Mouse (Mus musculus) limb, embryonic 10.5 days (tissue): ENCODE measurements around the gene Klhdc1. TPM values are rescaled to one million over a fixed set of nuclear protein-coding genes. Genes with fewer than 3 reads are reported as not detected.

Source experiments
- DNase-seq: peaks from one replicate; pipeline ENCODE4 v3.0.0-alpha.2; 2017; ENCODE audit warnings: low spot score
- H3K27ac ChIP-seq: fragments of 300-500 bp; sonication (generic); 2 replicates; pipeline ENCODE4 v1.5.1; 2016; ENCODE audit warnings: mild to moderate bottlenecking
- H3K27me3 ChIP-seq: fragments of 300-500 bp; sonication (generic); 2 replicates; pipeline ENCODE4 v1.6.1; 2016; ENCODE audit warnings: low read depth, mild to moderate bottlenecking; ENCODE audit not compliant: poor library complexity, severe bottlenecking
- H3K36me3 ChIP-seq: fragments of 300-500 bp; sonication (generic); 2 replicates; pipeline ENCODE4 v1.6.1; 2016; ENCODE audit warnings: mild to moderate bottlenecking, moderate library complexity
- H3K4me1 ChIP-seq: fragments of 300-500 bp; sonication (generic); 2 replicates; pipeline ENCODE4 v1.6.1; 2016
- H3K4me3 ChIP-seq: fragments of 300-500 bp; sonication (generic); 2 replicates; pipeline ENCODE4 v1.5.1; 2016; ENCODE audit warnings: mild to moderate bottlenecking, moderate library complexity
- H3K9me3 ChIP-seq: fragments of 300-500 bp; sonication (generic); replicated peaks from 2 replicates; pipeline ENCODE4 v1.6.1; 2016; ENCODE audit warnings: mild to moderate bottlenecking
- whole genome bisulfite sequencing: fragments of 180-500 bp; shearing (Covaris S2); methylation state at CpG from one replicate; pipeline ENCODE4 v1.1.7; 2016; 5-methylcytosine and 5-hydroxymethylcytosine counted together
- polyA plus RNA-seq: library from polyadenylated mRNA; unstranded; fragments of >200 nt; fragmentation: Nextera tagmentation; extraction: Ambion mirVana; gene quantifications from 2 replicates; pipeline ENCODE4 v1.2.1, GENCODE M21; 2016

Gene Klhdc1
- polyA plus RNA-seq, 1 experiment from 2014 or later = 2.6 TPM

DNA sequence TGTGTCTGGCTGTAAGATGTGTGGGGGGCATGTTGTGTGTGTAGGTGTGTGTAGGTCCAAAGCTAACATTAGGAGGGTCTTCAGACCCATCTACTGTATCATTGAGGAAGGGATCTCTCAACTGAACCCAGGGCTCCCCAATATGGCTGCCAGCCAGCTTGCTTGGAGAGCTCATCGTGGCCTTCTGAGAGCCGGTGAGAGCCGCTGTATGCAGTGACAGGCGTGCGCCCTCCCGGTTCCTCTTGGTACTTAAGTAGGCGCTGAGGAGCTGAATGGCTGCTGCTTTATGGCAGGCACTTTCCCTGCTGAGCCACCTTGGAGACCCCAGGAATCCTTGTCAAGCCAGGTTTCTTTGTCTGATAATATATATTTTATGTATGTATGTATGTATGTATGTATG is 65.4 kb downstream of the Klhdc1 start:
- Histone ChIP-seq H3K4me3 (no peak overlapping the region), H3K9me3 (no peaks in the 10 kb centered on the region), H3K36me3 (peaks cover 98% of the 10 kb centered on the region), H3K27ac (no peak overlapping the region), H3K4me1 (no peaks in the 10 kb centered on the region), H3K27me3 (no peaks in the 10 kb centered on the region)
- 96% methylated on average over 7 of the region's 7 CpGs for WGBS
- DNase-seq = no peak

DNA sequence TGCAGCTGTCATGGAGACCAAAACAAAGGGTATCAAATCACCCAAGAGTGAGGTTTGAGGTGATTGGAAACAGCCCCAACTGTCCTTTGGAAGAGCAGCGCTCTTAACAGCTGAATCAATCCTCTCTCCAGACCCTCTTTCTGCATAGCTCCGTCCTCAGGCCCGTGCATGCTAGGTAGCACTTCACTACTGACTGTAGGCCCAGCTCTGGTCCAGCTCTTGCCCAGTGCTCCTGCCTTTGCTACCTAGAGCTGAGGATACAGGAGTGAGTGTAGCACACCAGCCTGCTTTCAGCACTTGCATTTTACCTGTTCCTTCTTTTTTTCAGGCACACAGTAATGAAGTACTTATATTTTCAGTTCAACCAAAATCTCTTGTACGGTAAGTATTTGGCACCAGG is 68.7 kb downstream of the Klhdc1 start:
- Histone ChIP-seq H3K4me3 (no peak overlapping the region), H3K27ac (no peak overlapping the region), H3K27me3 (no peaks in the 10 kb centered on the region), H3K4me1 (no peaks in the 10 kb centered on the region), H3K36me3 (peaks cover 98% of the 10 kb centered on the region), H3K9me3 (no peaks in the 10 kb centered on the region)
- 91% methylated on average over 4 of the region's 4 CpGs for WGBS
- peak; percentile 27 for DNase-seq

- H3K36me3 ChIP-seq = peaks cover 97% of the 10 kb centered on the region
- H3K4me1 ChIP-seq = no peaks in the 10 kb centered on the region
- H3K4me3 ChIP-seq = no peak overlapping the region
- no peaks in the 10 kb centered on the region for H3K27me3 ChIP-seq
- no peak for DNase-seq
- H3K27ac ChIP-seq = no peak overlapping the region
- H3K9me3 ChIP-seq = no peaks in the 10 kb centered on the region
Measured at GRCm38 (mm10) chr12:69318431-69318830, 77.5 kb downstream of the Klhdc1 start.

DNA sequence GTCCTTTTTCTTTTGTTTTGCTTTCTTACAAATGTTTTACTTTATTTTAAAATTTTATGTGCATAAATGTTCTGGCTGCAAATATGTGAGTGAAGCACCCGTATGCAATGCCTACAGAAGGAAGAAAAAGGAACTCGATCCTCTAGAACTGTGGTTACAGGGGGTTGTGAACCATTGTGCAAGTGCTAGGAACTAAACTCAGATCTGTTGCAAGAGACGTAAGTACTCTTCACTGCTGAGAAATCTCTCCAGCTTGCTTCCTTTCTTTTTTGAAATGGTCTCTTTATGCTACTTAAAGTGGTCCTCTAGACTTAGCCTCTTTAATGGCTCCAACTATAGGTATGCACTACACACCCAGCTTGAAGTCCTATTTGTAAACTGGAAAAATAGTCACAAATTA is 90.2 kb downstream of the Klhdc1 start:
- no peak overlapping the region for H3K4me3 ChIP-seq
- no peaks in the 10 kb centered on the region for H3K4me1 ChIP-seq
- H3K36me3 ChIP-seq = peaks cover 97% of the 10 kb centered on the region
- WGBS = 96% methylated on average over 3 of the region's 3 CpGs
- DNase-seq = no peak
- no peaks in the 10 kb centered on the region for H3K27me3 ChIP-seq
- no peak overlapping the region for H3K27ac ChIP-seq
- no peaks in the 10 kb centered on the region for H3K9me3 ChIP-seq

- Histone ChIP-seq H3K27me3 (no peaks in the 10 kb centered on the region), H3K4me3 (no peak overlapping the region), H3K4me1 (no peaks in the 10 kb centered on the region), H3K27ac (no peak overlapping the region), H3K36me3 (peaks cover 97% of the 10 kb centered on the region), H3K9me3 (no peaks in the 10 kb centered on the region)
- no peak for DNase-seq
- 91% methylated on average over 1 of the region's 1 CpGs for WGBS
Measured at GRCm38 (mm10) chr12:69332147-69332546, 91.2 kb downstream of the Klhdc1 start.

- H3K27me3 ChIP-seq = no peaks in the 10 kb centered on the region
- no peaks in the 10 kb centered on the region for H3K4me1 ChIP-seq
- 81% methylated on average over 2 of the region's 2 CpGs for WGBS
- H3K27ac ChIP-seq = no peak overlapping the region
- H3K4me3 ChIP-seq = no peak overlapping the region
- no peak for DNase-seq
- peaks cover 98% of the 10 kb centered on the region for H3K36me3 ChIP-seq
- H3K9me3 ChIP-seq = no peaks in the 10 kb centered on the region
Measured at GRCm38 (mm10) chr12:69333547-69333946, 92.6 kb downstream of the Klhdc1 start.

Other genes starting within 250 kb of the Klhdc1 start
- gene Rps29, start 82.0 kb upstream of the Klhdc1 start, polyA plus RNA-seq = 1,295 and 1,533 TPM in 2 replicates
- 30.6 and 31.1 TPM in 2 replicates for gene Lrr1, start 72.4 kb upstream of the Klhdc1 start, polyA plus RNA-seq
- gene Rpl36al, start 57.1 kb upstream of the Klhdc1 start, polyA plus RNA-seq = 536 and 653 TPM in 2 replicates
- 35.4 and 37.9 TPM in 2 replicates for gene Mgat2, start 57.0 kb upstream of the Klhdc1 start, polyA plus RNA-seq
- 54.8 and 61.0 TPM in 2 replicates for gene Gm49383, start 44.1 kb upstream of the Klhdc1 start, polyA plus RNA-seq
- 16.7 and 17.0 TPM in 2 replicates for gene Dnaaf2, start 42.7 kb upstream of the Klhdc1 start, polyA plus RNA-seq
- 53.5 and 55.2 TPM in 2 replicates for gene Gm49384, start 36.9 kb upstream of the Klhdc1 start, polyA plus RNA-seq
- gene Pole2, start 13.0 kb upstream of the Klhdc1 start, polyA plus RNA-seq = 32.6 and 35.3 TPM in 2 replicates
- gene Klhdc2, start 55.5 kb downstream of the Klhdc1 start, polyA plus RNA-seq = 193 and 203 TPM in 2 replicates
- 81.0 and 87.6 TPM in 2 replicates for gene Nemf, start 116.0 kb downstream of the Klhdc1 start, polyA plus RNA-seq
- 45.6 and 50.3 TPM in 2 replicates for gene Arf6, start 131.0 kb downstream of the Klhdc1 start, polyA plus RNA-seq
- 1.4 and 1.7 TPM in 2 replicates for gene Gm9887, start 131.3 kb downstream of the Klhdc1 start, polyA plus RNA-seq